Mouse (Mus musculus) MEL (cell line): ENCODE results near the gene Itsn2.

ENCODE experiments used
- CTCF ChIP-seq, 3 experiments: IDR thresholded peaks in 2 of 3; conservative IDR thresholded peaks in 1 of 3; 2 replicates each; pipeline ENCODE4 v1.5.1; 2011 to 2012; ENCODE audit warnings: low read length in 3 of 3, low read depth in 2 of 3, mild to moderate bottlenecking in 2 of 3, improper control_type of control experiment in 1 of 3, inconsistent platforms in 1 of 3, mixed read lengths in 1 of 3, moderate library complexity in 1 of 3; ENCODE audit not compliant: control insufficient read depth in 1 of 3, insufficient read depth in 1 of 3, poor library complexity in 1 of 3, severe bottlenecking in 1 of 3
- GATA1 ChIP-seq: IDR thresholded peaks from 2 replicates; pipeline ENCODE4 v1.6.1; 2011; ENCODE audit warnings: low read depth, low read length, improper control_type of control experiment
- JUND ChIP-seq: IDR thresholded peaks from 2 replicates; pipeline ENCODE4 v1.6.1; 2011; ENCODE audit warnings: low read depth, mild to moderate bottlenecking, improper control_type of control experiment, low read length
- MAZ ChIP-seq: IDR thresholded peaks from 2 replicates; pipeline ENCODE4 v1.6.1; 2012; ENCODE audit warnings: low read depth, mild to moderate bottlenecking, inconsistent platforms, low read length, improper control_type of control experiment
- MEF2A ChIP-seq: IDR thresholded peaks from 2 replicates; pipeline ENCODE4 v1.6.1; 2014; ENCODE audit warnings: low read depth, mild to moderate bottlenecking, inconsistent platforms, low read length, improper control_type of control experiment; ENCODE audit not compliant: poor library complexity, insufficient replicate concordance, severe bottlenecking; ENCODE audit errors: extremely low read depth
- NRF1 ChIP-seq: IDR thresholded peaks from 2 replicates; pipeline ENCODE4 v1.6.1; 2014; ENCODE audit warnings: low read depth, mild to moderate bottlenecking, inconsistent platforms, low read length, improper control_type of control experiment, moderate library complexity; ENCODE audit not compliant: poor library complexity, insufficient read depth, severe bottlenecking
- POLR2A ChIP-seq, 2 experiments: IDR thresholded peaks; 2 replicates each; pipeline ENCODE4 v1.6.1; 2011 to 2012; ENCODE audit warnings: low read length in 2 of 2, mild to moderate bottlenecking in 2 of 2, control low read depth in 1 of 2, improper control_type of control experiment in 1 of 2, low read depth in 1 of 2, moderate library complexity in 1 of 2; ENCODE audit not compliant: control insufficient read depth in 1 of 2, insufficient read depth in 1 of 2, poor library complexity in 1 of 2
- POLR2AphosphoS2 ChIP-seq: IDR thresholded peaks from 2 replicates; pipeline ENCODE4 v1.6.1; 2011; ENCODE audit warnings: low read length, improper control_type of control experiment
- RCOR1 ChIP-seq: IDR thresholded peaks from 2 replicates; pipeline ENCODE4 v1.6.1; 2012; ENCODE audit warnings: low read depth, mild to moderate bottlenecking, inconsistent platforms, low read length, improper control_type of control experiment
- SMC3 ChIP-seq: IDR thresholded peaks from 2 replicates; pipeline ENCODE4 v1.6.1; 2011; ENCODE audit warnings: low read depth, low read length, improper control_type of control experiment
- UBTF ChIP-seq: IDR thresholded peaks from 2 replicates; pipeline ENCODE4 v1.6.1; 2012; ENCODE audit warnings: low read depth, mild to moderate bottlenecking, inconsistent platforms, low read length, improper control_type of control experiment, moderate library complexity, borderline replicate concordance; ENCODE audit not compliant: insufficient read depth
- USF1 ChIP-seq: IDR thresholded peaks from 2 replicates; pipeline ENCODE4 v1.6.1; 2014; ENCODE audit warnings: low read depth, mild to moderate bottlenecking, inconsistent platforms, low read length, improper control_type of control experiment, moderate library complexity
- ZNF384 ChIP-seq: IDR thresholded peaks from 2 replicates; pipeline ENCODE4 v1.6.1; 2012; ENCODE audit warnings: low read depth, mild to moderate bottlenecking, inconsistent platforms, low read length, improper control_type of control experiment

- TF ChIP-seq MAZ (no peak), JUND (no peak), CTCF (IDR thresholded peaks at IDR 0.05 in 2 of 3, conservative IDR thresholded peaks at IDR 0.05 in 1 of 3; ENCODE audit: control insufficient read depth in 1 of 3, insufficient read depth in 1 of 3, low read depth in 2 of 3, low read length in 3 of 3, poor library complexity in 1 of 3, severe bottlenecking in 1 of 3) (no peak), POLR2AphosphoS2 (no peak; the same call in 1 of the 2 replicates), UBTF (peak; percentile 82; the same call in 1 of the 2 replicates), POLR2A (IDR thresholded peaks at IDR 0.05; ENCODE audit: control insufficient read depth in 1 of 2, insufficient read depth in 1 of 2, low read depth in 1 of 2, low read length in 2 of 2, poor library complexity in 1 of 2) (0 out of 4 replicates have a peak, but pooled peaks of 1 of the 2 experiments have one; percentile 25), USF1 (no peak), GATA1 (no peak), RCOR1 (0 out of 2 replicates have a peak, but pooled peaks have one; percentile 26), SMC3 (no peak), MEF2A (no peak), ZNF384 (no peak), NRF1 (no peak)
Measured at GRCm38 (mm10) chr12:4593166-4593929, 910 bp downstream of the Itsn2 start.
